Mouse (Mus musculus) liver, adult (tissue): ENCODE measurements around the gene Ssh1.

ENCODE experiments used
- GATA4 ChIP-seq: IDR thresholded peaks from 2 replicates; pipeline ENCODE4 v1.6.1; 2014; ENCODE audit warnings: mild to moderate bottlenecking, low read length; ENCODE audit not compliant: insufficient replicate concordance

Ssh1 gene

DNA sequence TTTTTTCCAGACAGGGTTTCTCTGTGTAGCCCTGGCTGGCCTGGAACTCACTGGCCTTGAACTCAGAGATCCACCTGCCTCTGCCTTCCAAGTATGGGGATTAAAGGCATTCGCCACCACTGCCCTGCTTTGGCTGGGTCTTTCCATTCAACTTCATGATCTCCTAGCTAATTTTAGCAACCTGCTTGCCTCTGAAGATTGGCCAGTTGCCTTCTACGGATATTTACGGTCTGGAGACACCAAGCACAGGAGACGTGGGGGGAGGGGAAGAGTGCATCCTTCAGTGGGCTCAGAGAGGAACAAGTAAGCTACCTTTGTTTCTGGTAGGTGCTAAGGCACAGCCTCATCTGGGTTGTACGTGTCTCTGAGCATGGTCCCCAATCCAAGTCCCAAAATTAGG lies 38.4 kb downstream of the Ssh1 start:
- no peak for TF ChIP-seq GATA4

DNA sequence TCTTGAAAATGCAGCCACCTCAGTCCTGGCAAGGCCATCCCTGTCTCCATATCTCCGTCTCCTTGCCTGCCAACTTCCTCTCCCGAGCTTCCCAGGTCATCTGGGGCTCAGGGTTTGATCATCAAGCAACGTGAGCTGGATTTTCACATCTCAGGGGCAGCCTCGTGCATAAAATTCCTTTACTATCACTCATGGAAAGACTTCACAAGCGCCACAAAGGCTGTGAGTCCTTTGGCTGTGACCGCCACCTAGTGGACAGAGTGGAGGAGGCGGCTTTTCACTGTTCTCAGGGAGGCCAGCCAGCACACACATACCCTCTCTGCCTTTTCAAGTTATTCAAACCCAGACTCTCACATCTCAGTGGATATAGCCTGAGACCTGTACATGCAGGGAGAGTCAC lies 39.3 kb downstream of the Ssh1 start:
- TF ChIP-seq GATA4 = no peak

DNA sequence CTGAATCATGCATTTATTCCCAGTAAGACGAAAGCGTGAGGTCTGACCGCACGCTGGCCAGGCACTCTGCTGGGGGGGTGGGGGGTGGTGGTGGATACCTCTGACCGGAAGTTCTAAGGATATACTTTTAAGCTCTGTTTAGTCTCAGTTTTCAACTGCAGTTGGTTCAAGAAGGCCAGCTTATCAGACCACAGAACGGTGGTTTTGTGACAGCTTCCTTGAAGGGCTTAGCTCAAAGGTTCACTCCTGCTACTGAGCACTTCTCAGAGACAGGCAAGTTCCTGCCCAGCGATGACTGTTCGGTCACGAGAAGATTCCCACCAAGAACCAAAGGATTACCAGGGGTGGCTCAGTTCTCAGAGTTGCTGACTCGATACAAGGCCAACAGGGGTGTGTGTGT lies 41.2 kb downstream of the Ssh1 start:
- TF ChIP-seq GATA4 = no peak

DNA sequence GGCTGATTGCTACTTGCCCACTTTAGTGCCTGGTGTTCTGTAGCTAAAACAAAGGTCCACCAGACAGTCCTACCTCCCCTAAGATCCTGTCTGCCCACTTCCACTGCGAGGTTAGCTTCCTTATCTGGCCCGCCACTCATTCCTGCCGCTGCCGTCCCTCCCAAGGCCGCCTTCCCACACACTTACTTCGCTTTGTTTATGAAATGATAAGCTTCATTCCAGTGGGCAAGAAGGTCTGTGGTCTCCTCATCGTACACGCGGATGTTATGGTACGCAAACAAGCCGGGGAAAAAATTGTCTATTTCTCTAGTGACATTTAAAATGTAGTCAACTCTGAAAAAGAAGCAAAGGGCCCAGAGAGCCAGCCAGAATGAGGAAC lies 42.0 kb downstream of the Ssh1 start:
- no peak for TF ChIP-seq GATA4

DNA sequence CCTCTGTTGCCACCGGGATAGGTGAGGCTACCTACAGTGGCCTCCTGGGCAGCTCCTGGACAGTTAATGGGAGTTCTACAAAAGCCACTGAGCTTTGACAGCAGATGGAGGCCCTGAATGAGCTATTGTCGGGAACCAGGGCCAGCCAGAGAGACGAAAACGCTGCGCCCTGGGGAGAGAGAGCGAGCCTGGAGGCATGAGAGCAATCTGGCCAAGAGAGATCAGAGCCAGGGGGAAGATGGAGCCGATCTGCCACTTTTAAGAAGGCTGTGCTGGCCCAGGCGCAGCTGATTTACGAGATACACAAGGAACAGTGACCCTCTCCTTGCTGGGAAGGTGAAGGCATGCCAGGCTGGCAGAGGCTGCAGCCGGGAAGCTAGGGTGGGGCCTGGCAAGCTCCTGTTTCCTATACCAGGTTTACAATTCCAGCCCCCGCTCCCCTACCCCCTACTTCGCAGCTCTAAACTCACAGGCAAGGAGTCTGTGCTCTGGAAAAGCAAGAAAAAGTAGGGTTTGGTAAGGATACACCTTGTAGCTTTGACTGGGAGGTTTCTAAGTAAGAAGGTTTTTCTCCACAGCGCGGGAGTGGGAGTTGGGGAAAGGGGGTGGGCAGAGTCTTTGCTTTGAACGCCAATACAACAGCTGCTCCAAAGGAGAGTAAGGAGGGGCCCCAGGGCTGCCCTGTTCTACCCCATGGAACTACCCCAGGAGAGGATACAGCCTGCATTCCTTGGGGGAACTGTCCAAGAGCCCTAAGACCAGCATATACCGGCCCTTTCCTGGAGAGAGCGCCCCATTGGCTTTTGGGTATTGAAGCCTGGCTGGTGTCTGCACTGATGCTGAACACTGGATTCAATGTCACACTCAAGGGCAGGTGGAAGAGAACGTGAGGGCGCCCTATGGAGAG lies 42.7 kb downstream of the Ssh1 start:
- no peak for TF ChIP-seq GATA4

DNA sequence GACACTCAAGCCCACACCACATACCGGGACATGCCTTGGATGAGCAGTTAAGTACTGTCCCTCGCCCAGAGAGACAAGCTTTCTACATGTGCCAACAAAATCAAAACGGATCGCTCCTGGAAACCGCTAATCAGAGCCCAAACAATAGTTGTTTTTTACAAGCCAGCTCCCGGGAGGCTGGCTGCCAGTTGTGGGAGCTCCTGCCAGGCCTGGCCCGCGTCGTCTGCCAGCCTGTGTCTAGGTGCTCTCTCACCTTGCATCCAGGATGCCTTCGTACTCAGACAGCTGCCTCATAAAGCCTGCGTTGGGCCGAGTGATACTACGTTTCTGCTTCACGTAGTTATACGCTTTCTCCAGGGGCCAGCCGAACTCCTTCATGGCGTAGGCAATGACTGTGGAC lies 43.6 kb downstream of the Ssh1 start:
- no peak for TF ChIP-seq GATA4

DNA sequence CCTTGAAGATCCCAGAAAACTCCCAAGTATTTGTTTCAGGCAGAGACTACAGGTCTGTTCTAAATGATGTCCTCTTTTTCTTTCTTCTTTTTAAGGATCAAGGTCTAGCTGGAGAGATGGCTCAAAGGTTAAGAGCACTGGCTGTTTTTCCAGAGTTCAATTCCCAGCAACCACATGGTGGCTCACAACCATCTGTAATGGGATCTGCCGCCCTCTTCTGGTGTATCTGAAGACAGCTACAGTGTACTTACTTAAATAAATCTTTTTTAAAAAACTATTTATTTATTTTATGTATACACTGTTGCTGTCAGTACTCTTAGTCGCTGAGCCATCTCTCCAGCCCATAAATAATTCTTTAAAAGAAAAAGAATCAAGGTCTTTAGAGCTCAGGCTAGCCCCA lies 46.4 kb downstream of the Ssh1 start:
- TF ChIP-seq GATA4 = no peak

DNA sequence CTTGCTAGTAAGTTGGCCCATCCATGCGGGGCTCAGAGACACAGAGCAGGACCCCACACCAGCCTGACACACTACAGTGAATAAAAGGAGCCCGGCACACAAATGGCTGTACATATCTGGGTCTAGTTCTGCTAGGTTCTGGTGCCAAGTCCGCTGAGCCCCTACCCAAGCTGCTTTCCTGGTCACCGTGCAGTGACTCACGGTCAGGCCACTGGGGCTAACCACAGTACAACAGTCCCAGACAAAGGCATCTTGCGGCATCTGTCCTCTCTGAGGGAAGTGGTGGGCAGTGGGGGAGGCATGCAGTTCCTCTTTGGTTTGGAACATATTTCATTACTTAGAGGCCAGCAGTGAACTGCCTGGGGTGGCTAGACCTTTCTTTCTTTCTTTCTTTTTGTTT lies 48.6 kb downstream of the Ssh1 start:
- no peak for TF ChIP-seq GATA4

DNA sequence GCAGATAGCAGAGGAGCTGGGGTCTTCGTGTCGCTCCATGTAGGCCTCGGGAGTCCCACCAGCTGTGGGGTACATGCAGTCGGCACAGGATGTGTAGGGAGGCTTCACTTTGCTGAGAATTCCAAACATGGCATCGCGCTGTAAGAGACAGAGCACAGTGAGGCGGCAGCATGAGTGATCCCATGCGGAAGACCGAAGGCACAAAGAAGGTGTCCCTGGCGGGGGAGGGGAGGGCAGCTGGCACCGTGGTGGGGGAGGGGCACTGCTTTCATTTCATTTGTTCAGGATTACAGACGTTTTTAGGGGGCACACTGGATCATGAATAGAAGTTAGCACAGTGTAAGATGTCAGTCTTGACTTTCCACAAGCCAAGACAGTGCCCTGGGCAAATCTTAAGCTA lies 50.4 kb downstream of the Ssh1 start:
- no peak for TF ChIP-seq GATA4

DNA sequence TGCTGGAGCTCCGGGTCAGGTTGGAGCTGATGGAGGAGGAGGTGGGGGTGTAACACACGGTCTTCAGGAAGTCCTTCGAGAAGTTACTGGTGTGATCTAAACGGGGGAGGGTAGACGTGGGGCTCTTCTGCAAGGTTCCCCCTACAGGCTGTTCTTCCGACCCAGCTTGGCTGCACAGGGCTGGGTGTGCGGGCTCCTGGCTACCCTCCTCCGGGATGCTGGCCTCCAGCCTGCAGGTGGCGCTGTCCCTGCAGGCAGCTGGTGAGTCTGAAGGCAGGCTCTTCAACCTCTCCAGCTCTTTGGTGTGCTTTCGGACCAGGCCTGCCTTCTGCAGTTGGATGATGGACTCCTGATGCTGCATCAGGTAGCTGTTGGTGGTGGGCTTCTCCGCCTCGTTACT lies 51.1 kb downstream of the Ssh1 start:
- no peak for TF ChIP-seq GATA4

DNA sequence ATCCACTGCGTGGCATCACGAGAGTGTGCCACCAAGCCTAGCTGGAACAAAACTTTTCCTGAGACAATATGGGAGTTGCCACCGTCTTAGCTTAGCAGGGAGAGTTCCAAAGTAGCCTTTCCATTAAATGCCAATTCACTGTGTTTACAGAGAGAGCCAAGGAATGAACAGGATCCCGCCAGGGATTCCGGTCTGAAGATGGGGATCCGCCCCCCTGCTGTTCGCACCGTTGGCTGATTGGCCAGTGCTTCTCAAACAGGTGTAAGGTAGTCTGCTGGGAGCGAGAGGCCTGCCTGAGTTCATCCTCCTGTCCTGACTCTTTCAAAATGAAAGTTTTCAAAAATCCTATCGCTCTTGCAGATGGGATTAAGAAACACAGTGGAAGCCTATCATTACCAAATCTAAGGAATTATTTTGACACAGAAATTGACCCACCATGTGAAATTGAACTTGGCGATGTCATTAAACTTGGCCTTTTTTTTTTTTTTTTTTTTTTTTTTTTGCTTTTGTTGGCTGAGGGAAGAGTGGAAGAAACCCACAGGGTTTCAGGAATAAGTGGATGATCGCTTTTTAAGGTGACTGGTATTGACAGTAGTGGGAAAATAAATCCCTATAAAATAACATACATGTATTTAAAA lies 54.3 kb downstream of the Ssh1 start:
- no peak for TF ChIP-seq GATA4

DNA sequence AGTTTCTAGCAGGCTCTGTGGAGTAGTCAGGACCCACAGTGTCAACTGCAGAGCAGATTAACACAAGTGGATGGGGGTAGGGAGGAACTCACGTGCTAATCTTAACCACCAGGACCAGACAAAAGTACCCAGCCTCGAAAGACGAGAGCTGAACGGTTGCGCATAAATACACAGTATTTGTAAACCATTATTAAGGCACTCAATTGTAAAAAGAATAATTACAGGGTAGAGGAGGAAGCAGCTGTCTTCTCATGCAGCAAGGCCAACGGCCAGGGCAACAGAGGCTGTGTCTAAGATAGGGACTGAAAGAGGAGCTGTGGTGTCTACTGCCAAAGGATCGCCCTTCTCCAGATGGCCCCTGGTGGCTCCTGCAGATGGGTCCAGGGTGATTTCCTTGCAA lies 56.0 kb downstream of the Ssh1 start:
- no peak for TF ChIP-seq GATA4

DNA sequence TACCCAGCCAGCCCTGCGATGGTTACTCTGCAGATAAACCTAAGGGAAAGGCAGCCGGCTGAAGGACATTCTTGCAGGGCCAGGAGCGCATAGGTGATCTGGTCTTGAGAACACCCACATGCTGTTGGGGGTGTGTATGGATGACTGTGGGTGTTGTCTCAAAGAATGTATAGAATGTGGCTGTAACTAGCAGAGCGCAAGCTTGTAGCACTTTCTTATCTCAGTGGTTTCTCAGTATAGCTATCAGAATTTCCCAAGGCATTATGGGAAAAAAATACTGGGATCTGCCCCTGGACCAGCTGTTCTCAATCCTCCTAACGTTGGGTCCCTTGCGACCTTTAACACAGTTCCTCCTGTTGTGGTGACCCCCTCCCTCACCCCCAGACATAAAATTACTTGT lies 59.8 kb downstream of the Ssh1 start:
- no peak for TF ChIP-seq GATA4

DNA sequence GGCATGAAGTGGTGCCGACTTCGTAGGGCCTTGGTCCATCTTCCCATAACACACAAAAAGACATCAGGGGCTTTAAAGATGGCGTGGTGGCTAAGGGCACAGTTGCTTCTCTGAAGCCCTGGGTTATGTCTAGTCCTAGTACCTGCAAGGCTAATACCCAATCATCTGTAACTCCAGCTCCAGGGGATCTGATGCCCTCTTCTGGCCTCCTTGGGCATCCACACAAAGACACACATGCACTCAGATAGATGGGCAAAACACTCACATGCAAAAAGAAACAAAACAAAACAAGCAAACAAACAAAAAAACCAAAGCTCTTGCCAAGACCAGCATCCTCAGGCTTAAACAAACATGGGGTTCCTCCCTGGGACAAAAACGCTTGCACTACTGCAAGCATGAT lies 60.2 kb downstream of the Ssh1 start:
- no peak for TF ChIP-seq GATA4

DNA sequence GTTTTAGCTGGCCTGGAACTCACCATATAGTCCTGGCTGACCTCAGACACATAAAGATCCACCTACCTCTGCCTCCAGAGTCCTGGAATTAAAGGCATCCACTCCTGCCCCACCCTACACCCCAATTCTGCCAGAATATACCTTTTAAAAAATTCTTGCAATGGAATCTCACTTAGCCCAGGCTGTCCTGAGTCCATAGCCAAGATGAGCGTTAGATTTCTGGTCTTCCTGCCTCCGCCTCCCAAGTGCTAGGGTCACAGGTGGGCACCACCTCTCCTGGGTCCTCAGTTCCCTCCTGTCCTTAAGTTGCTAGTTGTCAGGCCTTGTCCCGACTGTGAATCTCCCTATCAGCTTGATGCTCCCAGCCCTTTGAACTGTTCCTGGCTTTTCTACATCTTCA lies 61.4 kb downstream of the Ssh1 start:
- TF ChIP-seq GATA4 = no peak
